In the genomic region with DNA sequence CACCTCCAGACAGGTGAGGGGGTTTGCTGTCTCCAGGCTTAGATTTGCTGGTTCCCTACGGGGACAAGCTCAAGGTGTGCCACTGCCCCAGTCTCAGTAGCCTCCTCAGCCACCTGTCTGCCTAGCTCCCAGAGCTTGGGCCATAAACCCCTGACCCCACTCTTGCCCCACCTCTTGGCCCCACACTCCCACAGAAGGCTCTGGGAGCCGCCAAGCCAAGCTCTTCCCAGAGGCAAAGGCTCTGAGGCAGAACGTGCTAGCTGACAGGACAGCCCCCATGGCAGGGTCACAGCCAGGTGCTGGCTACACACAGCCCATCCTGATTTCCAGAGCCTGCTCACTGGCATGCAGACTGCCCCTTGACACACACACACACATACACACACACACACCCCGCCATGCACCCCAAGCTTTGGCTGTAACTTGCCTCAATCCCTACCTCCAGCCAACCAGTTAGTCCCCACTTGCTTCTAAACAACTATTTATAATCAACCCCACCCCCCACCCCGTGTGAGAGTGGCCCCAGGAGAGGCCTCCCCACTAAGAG, we compare ENCODE assay signal across 9 mouse cellular contexts. TPM values are rescaled to one million over a fixed set of nuclear protein-coding genes. Genes with fewer than 3 reads are reported as not detected.
DNase-seq lines count a peak whose midpoint lies in the region; ATAC-seq and TF ChIP-seq lines count a peak whose summit lies in the region.
"Had no signal": no experiment of that assay in that cellular context is flagged by ENCODE, and none has a peak within 500 bp of the region (broad histone marks: within the 10 kb centered on the region; RNA-seq: fewer than 3 reads in every experiment).

No protein-coding gene starts in this region.

- ATAC-seq in heart, embryonic 13.5 days (ENCODE audit: extremely low read depth, insufficient number of reproducible peaks, low FRiP score, low TSS enrichment): no peak
- ATAC-seq in embryonic facial prominence, embryonic 11.5 days (replicated peaks; ENCODE audit: insufficient number of reproducible peaks, low FRiP score, low TSS enrichment, low read depth): no peak
- no peak for ATAC-seq in hindbrain, embryonic 15.5 days (ENCODE audit: low FRiP score, low read depth)
- ATAC-seq in megakaryocyte, adult 5-6 weeks (ENCODE audit: poor library complexity, severe bottlenecking): no peak

- H3K79me2 ChIP-seq in myocyte (ENCODE audit: control insufficient read depth, insufficient read depth): peaks cover 64% of the 10 kb centered on the region

- whole genome bisulfite sequencing in heart, embryonic 13.5 days: 26% methylated on average over 5 of the region's 5 CpGs
- 32% methylated on average over 5 of the region's 5 CpGs for WGBS in embryonic facial prominence, embryonic 11.5 days
- 19% methylated on average over 5 of the region's 5 CpGs for WGBS in hindbrain, embryonic 15.5 days

- H3ac ChIP-seq in myocyte (ENCODE audit: control insufficient read depth, insufficient read length): no peak overlapping the region

- H3K9ac ChIP-seq in heart, embryonic 13.5 days: peak overlapping the region; percentile 42; the same call in 1 of the 2 replicates
- H3K9ac ChIP-seq in embryonic facial prominence, embryonic 11.5 days (replicated peaks; ENCODE audit: low read length): peak overlapping the region; percentile 22; the same call in 1 of the 2 replicates
- H3K9ac ChIP-seq in hindbrain, embryonic 15.5 days: no peak overlapping the region

- H3K36me3 ChIP-seq in heart, embryonic 13.5 days: peaks cover 32% of the 10 kb centered on the region
- peaks cover 2% of the 10 kb centered on the region; the same call in 1 of the 2 replicates for H3K36me3 ChIP-seq in embryonic facial prominence, embryonic 11.5 days (replicated peaks; ENCODE audit: control insufficient read depth, insufficient read depth, low read depth, low read length)
- H3K36me3 ChIP-seq in hindbrain, embryonic 15.5 days: no peaks in the 10 kb centered on the region
- H3K36me3 ChIP-seq in myocyte (ENCODE audit: control insufficient read depth, insufficient read depth): peaks cover under 1% of the 10 kb centered on the region

- H3K4me2 ChIP-seq in heart, embryonic 13.5 days: peak overlapping the region; percentile 6; the same call in 1 of the 2 replicates
- H3K4me2 ChIP-seq in embryonic facial prominence, embryonic 11.5 days (ENCODE audit: low read depth, low read length): no peak overlapping the region
- peak overlapping the region; percentile 42 for H3K4me2 ChIP-seq in hindbrain, embryonic 15.5 days
- H3K4me2 ChIP-seq in myocyte (ENCODE audit: low read depth): peak overlapping the region; percentile 5

- H3K9me3 ChIP-seq in heart, embryonic 13.5 days: no peaks in the 10 kb centered on the region
- H3K9me3 ChIP-seq in embryonic facial prominence, embryonic 11.5 days (replicated peaks; ENCODE audit: control insufficient read depth, low read length): no peaks in the 10 kb centered on the region
- H3K9me3 ChIP-seq in hindbrain, embryonic 15.5 days: no peaks in the 10 kb centered on the region

- no peak for DNase-seq in heart, adult 18-20 months
- DNase-seq in embryonic facial prominence, embryonic 11.5 days (ENCODE audit: low spot score): no peak
- no peak for DNase-seq in adrenal gland, adult 2 months
- DNase-seq in cerebellum, adult 18-20 months: no peak
- DNase-seq: thymus, adult 2 months had no signal

- H3K4me3 ChIP-seq in heart, embryonic 13.5 days: no peak overlapping the region
- H3K4me3 ChIP-seq in embryonic facial prominence, embryonic 11.5 days (ENCODE audit: low read depth, low read length): no peak overlapping the region
- no peak overlapping the region for H3K4me3 ChIP-seq in hindbrain, embryonic 15.5 days
- no peak overlapping the region for H3K4me3 ChIP-seq in myocyte

- no peaks in the 10 kb centered on the region; the same call in 1 of the 2 replicates for H3K27me3 ChIP-seq in heart, embryonic 13.5 days (replicated peaks)
- H3K27me3 ChIP-seq in embryonic facial prominence, embryonic 11.5 days (ENCODE audit: control insufficient read depth, insufficient read depth, low read length): no peaks in the 10 kb centered on the region
- no peaks in the 10 kb centered on the region for H3K27me3 ChIP-seq in hindbrain, embryonic 15.5 days
- no peaks in the 10 kb centered on the region for H3K27me3 ChIP-seq in myocyte (ENCODE audit: control insufficient read depth, insufficient read depth, insufficient read length)

- TF ChIP-seq POLR2A in myocyte (IDR thresholded peaks at IDR 0.05; ENCODE audit: insufficient read length, low read depth): no peak

- peaks cover 91% of the 10 kb centered on the region for H3K4me1 ChIP-seq in heart, embryonic 13.5 days
- H3K4me1 ChIP-seq in embryonic facial prominence, embryonic 11.5 days (ENCODE audit: control insufficient read depth, insufficient read depth, low read length): peaks cover 26% of the 10 kb centered on the region
- H3K4me1 ChIP-seq in hindbrain, embryonic 15.5 days (replicated peaks): peaks cover 97% of the 10 kb centered on the region

- peak overlapping the region; percentile 88 for H3K27ac ChIP-seq in heart, embryonic 13.5 days (replicated peaks)
- H3K27ac ChIP-seq in embryonic facial prominence, embryonic 11.5 days (replicated peaks; ENCODE audit: low read depth, low read length): peak overlapping the region; percentile 77; the same call in 1 of the 2 replicates
- H3K27ac ChIP-seq in hindbrain, embryonic 15.5 days (replicated peaks): peak overlapping the region; percentile 88

TF ChIP-seq in myocyte, 11 proteins besides CTCF, POLR2A, EP300 and RAD21:
- TF ChIP-seq REST (IDR thresholded peaks at IDR 0.05; ENCODE audit: insufficient read depth, insufficient read length) (no peak), MYOG (IDR thresholded peaks at IDR 0.05; ENCODE audit: control insufficient read depth in 1 of 3, insufficient read depth in 1 of 3, insufficient read length in 2 of 3, low read depth in 2 of 3) (peak in 1 of 3 experiments; percentile 2)

RNA-seq across cellular contexts. Expression of a gene that starts 30.1 kb away (rescaled TPM):
- 11.4 and 12.1 TPM in 2 replicates for polyA plus RNA-seq in heart, embryonic 13.5 days (2015; fragmentation: Nextera tagmentation; extraction: Ambion mirVana)
- 10 to 100 TPM; 29.8 to 30.5 TPM for total RNA-seq in heart, adult 18-20 months (2021)
- polyA plus RNA-seq in embryonic facial prominence, embryonic 11.5 days (2014; fragmentation: Nextera tagmentation; extraction: Ambion mirVana): 17.2 and 17.7 TPM in 2 replicates
- polyA plus RNA-seq in hindbrain, embryonic 15.5 days (2015; fragmentation: Nextera tagmentation; extraction: Ambion mirVana): 16.3 and 18.2 TPM in 2 replicates
- 16.3 TPM for polyA plus RNA-seq in myocyte (2012; fragmentation: generic; extraction: Trizol)
- total RNA-seq in megakaryocyte, adult 5-6 weeks (2015): 37.6 and 43.0 TPM in 2 replicates
- total RNA-seq in megakaryocyte, adult 5-6 weeks (2017): 22.3 and 48.3 TPM in 2 replicates
- total RNA-seq in adrenal gland, adult 2 months (2021): 10 to 100 TPM; 17.6 to 21.1 TPM
- 37.1 and 49.2 TPM in 2 replicates for polyA plus RNA-seq in adrenal gland, adult 2 months (2012; rRNA removed)

RNA-seq across cellular contexts. Expression of a gene that starts 41.3 kb away (rescaled TPM):
- polyA plus RNA-seq in heart, embryonic 13.5 days (2015; fragmentation: Nextera tagmentation; extraction: Ambion mirVana): 12.8 and 13.8 TPM in 2 replicates
- total RNA-seq in heart, adult 18-20 months (2021): 10 to 100 TPM; 38.9 to 39.2 TPM
- 30.4 and 33.3 TPM in 2 replicates for polyA plus RNA-seq in embryonic facial prominence, embryonic 11.5 days (2014; fragmentation: Nextera tagmentation; extraction: Ambion mirVana)
- polyA plus RNA-seq in hindbrain, embryonic 15.5 days (2015; fragmentation: Nextera tagmentation; extraction: Ambion mirVana): 17.5 and 21.6 TPM in 2 replicates
- polyA plus RNA-seq in myocyte (2012; fragmentation: generic; extraction: Trizol): 31.4 TPM
- total RNA-seq in megakaryocyte, adult 5-6 weeks (2015): 41.6 and 43.9 TPM in 2 replicates
- 31.1 and 34.6 TPM in 2 replicates for total RNA-seq in megakaryocyte, adult 5-6 weeks (2017)
- 10 to 100 TPM; 46.4 to 70.8 TPM for total RNA-seq in adrenal gland, adult 2 months (2021)
- polyA plus RNA-seq in adrenal gland, adult 2 months (2012; rRNA removed): 70.1 and 84.9 TPM in 2 replicates
